Mouse (Mus musculus) lung, embryonic 14.5 days (tissue): Measurements from ENCODE around the gene Camsap3. TPM values are rescaled to one million over a fixed set of nuclear protein-coding genes. Genes with fewer than 3 reads are reported as not detected.

ENCODE experiments used
- ATAC-seq: fragments of 200-750 bp; cut with Nextera tagmentation; 2 replicates; pipeline ENCODE4 v1.8.0; 2017; ENCODE audit warnings: mild to moderate bottlenecking, moderate TSS enrichment, moderate library complexity; ENCODE audit not compliant: insufficient read depth
- DNase-seq: peaks from one replicate; pipeline ENCODE4 v3.0.0-alpha.2; 2015
- H3K27ac ChIP-seq: fragments of 300-500 bp; sonication (generic); 2 replicates; pipeline ENCODE4 v1.5.1; 2014; ENCODE audit warnings: low read depth, mild to moderate bottlenecking, moderate library complexity
- H3K27me3 ChIP-seq: fragments of 300-500 bp; sonication (generic); 2 replicates; pipeline ENCODE4 v1.6.1; 2014; ENCODE audit warnings: low read length, control low read depth; ENCODE audit not compliant: insufficient read depth
- H3K36me3 ChIP-seq: fragments of 300-500 bp; sonication (generic); 2 replicates; pipeline ENCODE4 v1.6.1; 2014; ENCODE audit warnings: control low read depth; ENCODE audit not compliant: insufficient read depth
- H3K4me1 ChIP-seq: fragments of 300-500 bp; sonication (generic); 2 replicates; pipeline ENCODE4 v1.6.1; 2014; ENCODE audit warnings: antibody characterized with exemption, control low read depth; ENCODE audit not compliant: insufficient read depth
- H3K4me2 ChIP-seq: fragments of 300-500 bp; sonication (generic); 2 replicates; pipeline ENCODE4 v1.6.1; 2014; ENCODE audit warnings: mild to moderate bottlenecking
- H3K4me3 ChIP-seq: fragments of 300-500 bp; sonication (generic); 2 replicates; pipeline ENCODE4 v1.5.1; 2014; ENCODE audit warnings: low read depth, low read length
- H3K9ac ChIP-seq: fragments of 300-500 bp; sonication (generic); 2 replicates; pipeline ENCODE4 v1.6.1; 2014
- H3K9me3 ChIP-seq: fragments of 300-500 bp; sonication (generic); 2 replicates; pipeline ENCODE4 v1.6.1; 2016; ENCODE audit warnings: low read depth, low read length, control low read depth
- CTCF ChIP-seq: IDR thresholded peaks from 2 replicates; pipeline ENCODE4 v1.5.1; 2016; ENCODE audit warnings: antibody characterized with exemption, low read depth
- WGBS: fragments of 180-500 bp; shearing (Covaris S2); extraction: QIAGEN DNeasy Blood & Tissue Kit; methylation state at CpG from one replicate; pipeline ENCODE4 v1.1.7; 2014; 5-methylcytosine and 5-hydroxymethylcytosine counted together
- polyA plus RNA-seq: library from polyadenylated mRNA; unstranded; fragments of >200 nt; fragmentation: Nextera tagmentation; extraction: Ambion mirVana; gene quantifications from 2 replicates; pipeline ENCODE4 v1.2.1, GENCODE M21; 2014

Gene Camsap3
- polyA plus RNA-seq, 1 experiment from 2014 or later = 7.5 TPM

- H3K4me1 ChIP-seq = no peaks in the 10 kb centered on the region
Observed at GRCm38 (mm10) chr8:3656725-3657381, 69.8 kb downstream of the Camsap3 start.

More at GRCm38 (mm10) chr8:3656725-3657381, 69.8 kb downstream of the Camsap3 start:
- H3K9ac ChIP-seq = no peak overlapping the region
- ATAC-seq = no peak
- no peaks in the 10 kb centered on the region for H3K27me3 ChIP-seq
- no peaks in the 10 kb centered on the region for H3K36me3 ChIP-seq
- H3K4me2 ChIP-seq = no peak overlapping the region
- DNase-seq = peak; percentile 6
- no peak overlapping the region for H3K4me3 ChIP-seq
- H3K27ac ChIP-seq = no peak overlapping the region
- no peak for TF ChIP-seq CTCF
- 16% methylated on average over 7 of the region's 7 CpGs for WGBS
- H3K9me3 ChIP-seq = no peaks in the 10 kb centered on the region

Other genes with a start within 250 kb of the Camsap3 start
- 0.27 and 0.43 TPM in 2 replicates for gene A430078G23Rik, start 233.9 kb upstream of the Camsap3 start, polyA plus RNA-seq
- 7.8 TPM in 2 replicates for gene Arhgef18, start 194.3 kb upstream of the Camsap3 start, polyA plus RNA-seq
- 3.9 and 4.4 TPM in 2 replicates for gene Pex11g, start 119.6 kb upstream of the Camsap3 start, polyA plus RNA-seq
- not detected in 2 replicates for gene Tex45, start 116.4 kb upstream of the Camsap3 start, polyA plus RNA-seq
- gene Zfp358, start 94.2 kb upstream of the Camsap3 start, polyA plus RNA-seq = 19.9 and 21.7 TPM in 2 replicates
- 38.3 and 39.9 TPM in 2 replicates for gene Mcoln1, start 86.8 kb upstream of the Camsap3 start, polyA plus RNA-seq
- gene Pnpla6, start 71.9 kb upstream of the Camsap3 start, polyA plus RNA-seq = 17.5 and 19.1 TPM in 2 replicates
- 0.72 and 0.91 TPM in 2 replicates for gene C330021F23Rik, start 19.3 kb upstream of the Camsap3 start, polyA plus RNA-seq
- gene Xab2, start 34.0 kb downstream of the Camsap3 start, polyA plus RNA-seq = 55.6 and 55.9 TPM in 2 replicates
- 79.4 and 92.1 TPM in 2 replicates for gene Pet100, start 34.3 kb downstream of the Camsap3 start, polyA plus RNA-seq
- gene Pcp2, start 38.3 kb downstream of the Camsap3 start, polyA plus RNA-seq = not detected in 2 replicates
- 61.4 and 64.0 TPM in 2 replicates for gene Stxbp2, start 43.7 kb downstream of the Camsap3 start, polyA plus RNA-seq
- 0.20 TPM in 1 of 2 replicates, not detected in the other for gene Retn, start 68.5 kb downstream of the Camsap3 start, polyA plus RNA-seq
- 0.79 and 0.87 TPM in 2 replicates for gene Mcemp1, start 78.5 kb downstream of the Camsap3 start, polyA plus RNA-seq
- gene Fcor, start 85.1 kb downstream of the Camsap3 start, polyA plus RNA-seq = 11.1 and 11.9 TPM in 2 replicates
- 29.7 and 31.0 TPM in 2 replicates for gene Trappc5, start 89.0 kb downstream of the Camsap3 start, polyA plus RNA-seq
- 0.18 and 0.32 TPM in 2 replicates for gene Fcer2a, start 106.9 kb downstream of the Camsap3 start, polyA plus RNA-seq
- gene Clec4g, start 133.4 kb downstream of the Camsap3 start, polyA plus RNA-seq = 0.66 TPM in 1 of 2 replicates, not detected in the other
- gene Cd209a, start 161.7 kb downstream of the Camsap3 start, polyA plus RNA-seq = 0.38 TPM in 2 replicates